Mouse (Mus musculus) embryonic fibroblast, embryonic 13.5 days (primary cell): ENCODE data around the gene Spsb2. TPM values are rescaled to one million over a fixed set of nuclear protein-coding genes. Genes with fewer than 3 reads are reported as not detected.

Experiments used
- H3K27ac ChIP-seq: 2 replicates; pipeline ENCODE4 v1.5.1; 2012; ENCODE audit warnings: low read length, control low read depth, inconsistent platforms; ENCODE audit not compliant: insufficient read depth
- H3K4me1 ChIP-seq: 2 replicates; pipeline ENCODE4 v1.6.1; 2011; ENCODE audit warnings: low read length; ENCODE audit not compliant: control insufficient read depth, insufficient read depth
- H3K4me3 ChIP-seq: 2 replicates; pipeline ENCODE4 v1.5.1; 2011; ENCODE audit warnings: mild to moderate bottlenecking, control low read depth, low read length; ENCODE audit not compliant: insufficient read depth
- CTCF ChIP-seq: IDR thresholded peaks from 2 replicates; pipeline ENCODE4 v1.5.1; 2011; ENCODE audit warnings: mild to moderate bottlenecking, control low read depth, low read length, moderate library complexity, borderline replicate concordance; ENCODE audit not compliant: insufficient read depth
- POLR2A ChIP-seq: IDR thresholded peaks from 2 replicates; pipeline ENCODE4 v1.6.1; 2011; ENCODE audit warnings: low read depth, mild to moderate bottlenecking, control low read depth, low read length, moderate library complexity
- polyA plus RNA-seq: library from polyadenylated mRNA; stranded (reverse); fragments of >200 nt; gene quantifications from 2 replicates; pipeline ENCODE4 v1.2.4, GENCODE M21; 2011; ENCODE audit warnings: low read depth; ENCODE audit not compliant: missing spikeins, insufficient read length

The Spsb2 gene
- polyA plus RNA-seq, 1 experiment: 9.1 TPM

DNA sequence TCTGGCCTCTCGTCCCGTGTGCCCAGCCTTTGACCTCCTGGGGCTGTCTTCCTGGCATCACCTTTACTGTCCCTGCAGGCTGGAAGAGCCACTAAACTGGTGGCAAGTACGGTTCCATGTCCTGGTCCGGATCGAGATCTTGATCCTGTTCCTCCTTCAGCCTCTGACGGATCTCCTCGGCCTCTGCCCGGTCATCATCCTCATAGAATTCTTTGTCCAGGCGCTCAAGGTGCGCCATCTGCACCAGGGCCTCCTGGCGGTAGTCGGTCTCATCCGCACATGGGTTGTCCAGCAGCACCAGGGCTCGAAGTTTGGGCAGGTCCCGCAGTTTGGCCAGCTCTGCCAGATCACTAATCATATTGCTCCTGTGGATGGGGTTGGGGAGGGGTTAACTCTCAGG, 38.0 kb upstream of the Spsb2 start:
- Histone ChIP-seq H3K27ac (no peak overlapping the region), H3K4me1 (peaks cover 6% of the 10 kb centered on the region), H3K4me3 (no peak overlapping the region)
- TF ChIP-seq CTCF: no peak
- no peak for TF ChIP-seq POLR2A

DNA sequence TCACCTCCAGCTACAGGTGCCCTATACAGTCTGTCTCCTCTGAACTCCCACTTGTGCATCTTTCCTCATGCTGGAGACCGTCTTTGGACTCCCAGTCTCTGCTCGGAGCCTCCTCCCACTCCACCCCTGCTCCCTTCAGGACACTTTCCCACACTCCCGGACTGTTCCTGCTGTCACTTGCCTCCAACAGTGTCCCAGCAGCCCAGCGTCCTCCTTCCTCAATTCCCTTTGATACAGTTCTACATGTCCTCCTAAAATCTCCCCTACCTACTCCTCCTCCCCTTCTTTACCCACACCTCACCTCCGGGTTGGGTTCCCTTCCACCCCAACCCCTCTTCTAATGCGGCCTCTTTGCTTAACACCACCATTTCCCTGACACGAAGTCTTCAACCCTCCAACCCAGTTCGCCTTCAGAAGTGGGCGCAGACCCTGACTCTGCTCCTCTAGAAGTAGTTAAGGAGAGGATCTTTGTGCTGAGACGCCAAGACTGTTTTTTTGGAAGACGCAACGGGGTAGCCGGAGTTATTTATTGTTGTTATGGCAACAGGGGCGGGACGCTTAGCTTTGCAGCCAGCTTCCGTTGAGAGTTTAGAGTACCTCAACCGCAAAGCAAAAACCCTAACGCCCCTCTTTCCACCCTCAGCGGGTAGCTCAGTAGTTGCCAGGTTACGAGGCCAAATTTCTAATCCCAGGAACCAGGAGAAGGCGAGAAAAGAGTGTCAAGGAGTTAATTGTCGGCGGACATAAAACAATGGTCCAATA, 29.1 kb upstream of the Spsb2 start, which contains the start of gene Lrrc23:
TSS of gene Lrrc23 (minus strand) at position 506 of the 762 bp plus-strand sequence.
- Histone ChIP-seq H3K4me3 (peak within 1 kb of the TSS; percentile 24; the same call in 1 of the 2 replicates), H3K27ac (no peak within 1 kb of the TSS), H3K4me1 (peaks cover 5% of the 10 kb centered on the region)
- TF ChIP-seq CTCF: no peak
- no peak for TF ChIP-seq POLR2A

DNA sequence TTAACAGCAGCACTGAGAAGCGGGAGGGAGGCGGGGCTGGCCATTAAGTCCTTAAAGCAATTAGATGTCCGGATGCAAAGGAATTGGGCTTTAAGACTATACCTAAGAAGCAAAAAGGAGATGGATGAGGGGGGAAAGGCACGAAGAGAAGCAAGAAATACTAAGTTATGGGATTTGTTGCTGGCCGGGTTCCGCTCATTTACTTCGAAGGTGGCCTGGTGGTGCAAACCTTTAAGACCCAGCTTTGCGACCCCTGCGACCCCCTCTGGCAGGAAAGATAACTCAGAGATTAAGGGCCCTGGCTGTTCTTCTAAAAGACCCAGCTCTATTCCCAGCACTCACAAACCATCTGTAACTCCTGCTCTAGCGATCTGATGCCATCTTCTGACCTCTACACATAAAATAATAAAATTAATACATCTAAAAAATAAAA, 28.5 kb upstream of the Spsb2 start:
- H3K27ac ChIP-seq: no peak overlapping the region
- H3K4me3 ChIP-seq: peak overlapping the region; percentile 24; the same call in 1 of the 2 replicates
- TF ChIP-seq CTCF (no peak), POLR2A (no peak)
- H3K4me1 ChIP-seq: peaks cover 5% of the 10 kb centered on the region

GRCm38 (mm10) chr6:124780917-124781316, 27.5 kb upstream of the Spsb2 start:
- Histone ChIP-seq H3K27ac (no peak overlapping the region), H3K4me3 (no peak overlapping the region), H3K4me1 (peaks cover 5% of the 10 kb centered on the region)
- no peak for TF ChIP-seq CTCF
- no peak for TF ChIP-seq POLR2A

DNA sequence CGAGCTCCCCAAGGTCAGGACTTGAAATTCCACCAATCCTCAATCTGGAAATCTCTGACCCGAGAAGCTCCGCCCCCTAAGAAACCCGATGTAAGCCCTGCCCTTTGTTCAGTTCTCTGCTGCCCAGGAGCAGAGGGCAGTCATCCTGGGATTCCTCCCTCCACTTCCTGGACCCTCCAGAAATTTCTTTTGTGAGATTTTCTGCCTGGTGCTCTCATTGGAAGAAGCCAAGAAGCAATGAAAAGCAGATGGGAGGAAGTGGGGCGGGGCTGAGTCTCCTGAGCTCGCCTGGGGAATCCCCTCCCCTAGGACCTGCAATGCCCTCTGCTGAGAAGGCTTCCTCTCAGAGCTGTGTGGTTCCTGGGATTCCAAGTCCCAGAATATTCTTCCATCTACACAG, 26.0 kb upstream of the Spsb2 start:
- TF ChIP-seq POLR2A: no peak
- no peak for TF ChIP-seq CTCF
- Histone ChIP-seq H3K27ac (no peak overlapping the region), H3K4me1 (peaks cover 5% of the 10 kb centered on the region), H3K4me3 (no peak overlapping the region)

GRCm38 (mm10) chr6:124786756-124787420, 21.6 kb upstream of the Spsb2 start:
- TF ChIP-seq POLR2A (no peak), CTCF (no peak)
- Histone ChIP-seq H3K4me3 (no peak overlapping the region), H3K27ac (no peak overlapping the region), H3K4me1 (peaks cover 5% of the 10 kb centered on the region)

DNA sequence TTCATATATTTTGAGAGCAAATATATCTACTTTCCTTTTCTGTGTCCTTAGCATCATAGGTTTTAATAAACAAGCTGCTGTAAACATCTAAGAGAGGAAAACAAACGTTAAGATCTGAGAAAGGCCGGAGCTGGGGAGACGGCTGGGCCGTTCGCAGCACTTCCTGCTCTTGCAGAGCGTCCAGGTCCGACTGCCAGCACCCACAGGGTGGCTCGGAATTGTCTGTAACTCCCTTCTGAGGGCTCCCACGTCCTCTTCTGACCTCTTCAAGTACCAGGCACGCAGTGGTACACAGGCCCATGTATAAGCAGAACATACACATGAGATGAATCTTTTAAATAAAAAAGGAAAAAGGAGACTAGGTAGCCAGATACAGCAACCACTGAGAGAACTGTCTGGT, 20.7 kb upstream of the Spsb2 start:
- Histone ChIP-seq H3K27ac (no peak overlapping the region), H3K4me1 (peaks cover 3% of the 10 kb centered on the region; the same call in 1 of the 2 replicates), H3K4me3 (no peak overlapping the region)
- TF ChIP-seq POLR2A (no peak), CTCF (no peak)

DNA sequence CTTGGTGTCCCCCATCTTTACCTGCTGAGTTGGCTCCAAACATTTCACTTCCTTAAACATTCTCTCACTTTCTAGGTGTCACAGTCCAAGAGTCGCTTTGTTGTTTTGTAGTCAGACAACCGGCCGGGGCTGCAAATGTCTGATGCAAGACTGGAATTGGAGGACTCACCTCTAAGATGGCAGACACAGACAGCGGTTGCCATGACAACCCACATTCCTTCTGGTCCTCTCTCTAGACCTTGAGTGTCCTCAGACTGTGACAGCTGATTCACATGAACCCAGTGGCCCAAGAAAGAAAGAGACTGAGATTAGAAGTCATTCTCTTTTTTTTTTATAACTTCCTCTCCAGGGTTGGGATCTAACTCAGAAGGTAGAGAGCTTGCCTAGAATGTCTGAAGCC, 18.9 kb upstream of the Spsb2 start:
- no peak overlapping the region for H3K27ac ChIP-seq

DNA sequence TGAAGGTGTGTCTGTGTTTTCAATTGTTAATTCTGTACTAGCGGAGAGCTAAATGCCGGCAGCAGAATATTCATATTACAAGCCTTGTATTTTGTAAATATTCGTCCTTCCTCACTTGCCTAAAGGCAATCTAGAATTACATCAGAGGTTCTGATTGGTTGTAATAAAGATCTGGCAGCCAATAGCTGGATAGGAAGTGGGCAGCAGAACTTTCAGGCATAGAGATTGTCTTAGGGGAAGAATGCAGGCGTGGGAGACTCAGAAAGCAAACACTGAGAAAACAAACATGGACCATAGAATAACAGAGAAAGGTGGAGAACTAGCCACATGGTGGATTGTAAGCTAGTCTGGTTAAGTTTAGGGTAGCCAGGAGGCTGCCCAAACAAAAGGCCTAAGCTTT, 18.3 kb upstream of the Spsb2 start:
- Histone ChIP-seq H3K27ac (no peak overlapping the region), H3K4me1 (no peaks in the 10 kb centered on the region), H3K4me3 (no peak overlapping the region)
- TF ChIP-seq CTCF: no peak
- TF ChIP-seq POLR2A: no peak

More for the DNA sequence above, 18.9 kb upstream of the Spsb2 start:
- TF ChIP-seq POLR2A: no peak
- TF ChIP-seq CTCF: no peak
- Histone ChIP-seq H3K4me3 (no peak overlapping the region), H3K4me1 (no peaks in the 10 kb centered on the region)

- Histone ChIP-seq H3K27ac (no peak overlapping the region), H3K4me1 (no peaks in the 10 kb centered on the region), H3K4me3 (no peak overlapping the region)
- TF ChIP-seq POLR2A (no peak), CTCF (no peak)
Measured at GRCm38 (mm10) chr6:124791911-124792310, 16.6 kb upstream of the Spsb2 start.
